Mouse (Mus musculus) bone marrow, adult 2 months (tissue): ENCODE results near the gene Ms4a8a. TPM values are rescaled to one million over a fixed set of nuclear protein-coding genes. Genes with fewer than 3 reads are reported as not detected.

Experiments
- H3K27ac ChIP-seq: fragments of 200-500 bp; 2 replicates; pipeline ENCODE4 v1.5.1; 2012; ENCODE audit warnings: low read depth, mild to moderate bottlenecking, control low read depth, inconsistent platforms, low read length; ENCODE audit not compliant: control insufficient read depth, poor library complexity, insufficient read depth
- H3K4me1 ChIP-seq: fragments of 200-500 bp; 2 replicates; pipeline ENCODE4 v1.6.1; 2011; ENCODE audit warnings: low read length; ENCODE audit not compliant: control insufficient read depth, insufficient read depth
- H3K4me3 ChIP-seq: fragments of 200-500 bp; replicated peaks from 2 replicates; pipeline ENCODE3; 2011; ENCODE audit warnings: mild to moderate bottlenecking, low read depth, low read length, control low read depth; ENCODE audit not compliant: control insufficient read depth
- CTCF ChIP-seq: fragments of 200-500 bp; IDR thresholded peaks from 2 replicates; pipeline ENCODE4 v1.5.1; 2011; ENCODE audit warnings: low read length, control low read depth; ENCODE audit not compliant: control insufficient read depth, insufficient read depth
- POLR2A ChIP-seq: fragments of 200-500 bp; IDR thresholded peaks from 2 replicates; pipeline ENCODE4 v1.6.1; 2011; ENCODE audit warnings: low read depth, mild to moderate bottlenecking, control low read depth, low read length, borderline replicate concordance; ENCODE audit not compliant: control insufficient read depth
- WGBS: fragments of 180-500 bp; shearing (Covaris S2); methylation state at CpG from one replicate; pipeline ENCODE4 v1.1.7; 2018; 5-methylcytosine and 5-hydroxymethylcytosine counted together
- polyA plus RNA-seq: library from polyadenylated mRNA; stranded (reverse); fragments of >200 nt; gene quantifications from 2 replicates; pipeline ENCODE4 v1.2.4, GENCODE M21; 2011; ENCODE audit warnings: low replicate concordance; ENCODE audit not compliant: missing spikeins, insufficient read depth, insufficient read length

Ms4a8a gene
- polyA plus RNA-seq, 1 experiment, result 12.7 TPM

DNA sequence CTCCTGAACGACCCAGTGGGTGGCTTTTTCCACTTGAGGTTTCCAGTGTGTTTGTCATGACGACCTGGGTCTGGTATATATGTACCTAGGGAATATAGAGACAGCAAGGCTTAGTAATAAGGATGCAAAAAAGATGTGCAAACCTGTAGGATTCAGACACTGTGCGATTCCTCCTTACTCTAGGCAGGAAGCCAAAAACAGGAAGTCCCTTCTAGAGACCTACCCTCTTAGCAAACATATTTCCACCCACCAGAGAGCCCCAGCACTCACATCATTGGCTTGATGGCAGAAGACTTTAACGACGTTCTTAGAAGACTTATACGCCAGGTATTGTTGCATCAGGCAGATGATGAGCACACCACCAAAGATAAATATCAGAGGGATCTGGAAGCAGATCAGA lies 32.9 kb downstream of the Ms4a8a start:
- H3K4me1 ChIP-seq, result peaks cover 6% of the 10 kb centered on the region; the same call in 1 of the 2 replicates
- WGBS, result 13% methylated on average over 6 of the region's 6 CpGs
- TF ChIP-seq POLR2A (no peak), CTCF (no peak)
- peak overlapping the region; percentile 21; the same call in 1 of the 2 replicates for H3K27ac ChIP-seq
- no peak overlapping the region for H3K4me3 ChIP-seq

DNA sequence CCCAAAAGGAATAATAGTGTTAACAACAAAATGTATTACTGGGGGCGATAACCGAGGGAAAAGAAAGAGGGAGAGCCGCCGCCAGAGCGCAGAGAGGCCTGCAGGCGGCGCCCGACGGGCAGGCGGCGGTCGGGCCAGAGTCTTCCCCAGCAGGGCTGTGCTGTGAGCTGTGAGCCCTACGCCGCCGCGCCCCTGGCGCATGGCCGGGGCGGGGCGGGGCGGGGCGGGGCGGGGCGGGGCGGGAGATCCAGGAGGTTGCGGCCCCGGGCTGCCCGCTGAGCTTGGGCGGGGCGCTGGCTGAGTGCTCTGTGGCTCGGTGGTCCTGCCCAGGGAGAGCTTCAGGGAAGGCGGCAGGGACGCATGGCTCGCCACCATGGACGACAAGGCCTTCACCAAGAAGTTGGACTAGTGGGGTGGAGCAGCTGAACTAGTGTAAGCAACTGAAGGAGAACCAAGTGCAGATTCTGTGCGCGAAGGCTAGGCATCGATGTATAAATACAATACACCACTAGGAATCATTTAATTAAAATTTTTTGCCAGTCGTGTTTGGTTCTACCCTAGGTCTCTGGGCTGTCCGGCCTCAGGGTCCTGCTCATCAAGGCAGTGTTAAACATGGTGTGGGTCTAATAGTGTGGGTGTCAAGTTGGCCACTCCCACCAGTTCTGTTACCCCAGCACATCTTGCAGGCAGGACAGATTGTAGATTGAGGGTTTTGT lies 35.7 kb downstream of the Ms4a8a start:
- TF ChIP-seq POLR2A (peak; percentile 43; the same call in 1 of the 2 replicates), CTCF (peak; percentile 65; the same call in 1 of the 2 replicates)
- 0 out of 2 replicates have a peak overlapping the region, but pooled peaks have one; percentile 29 for H3K27ac ChIP-seq
- H3K4me3 ChIP-seq, result peak overlapping the region; percentile 72
- WGBS, result 4% methylated on average over 36 of the region's 40 CpGs
- peaks cover 3% of the 10 kb centered on the region; the same call in 1 of the 2 replicates for H3K4me1 ChIP-seq

DNA sequence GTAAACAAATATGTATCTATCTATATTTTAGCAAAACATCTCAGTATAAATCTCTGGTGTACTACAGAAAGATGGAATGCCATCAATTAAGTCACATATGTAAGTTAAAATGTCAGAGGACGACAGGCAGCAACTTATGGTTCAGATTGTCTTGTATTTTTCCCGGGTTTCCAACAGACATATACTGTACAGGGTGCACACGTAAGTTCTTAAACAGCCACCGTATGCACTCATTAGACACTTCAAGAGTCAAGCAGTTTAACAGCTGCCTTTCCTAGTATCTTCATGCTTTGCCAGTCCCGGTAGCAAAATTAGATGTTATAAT lies 36.3 kb downstream of the Ms4a8a start:
- 21% methylated on average over 5 of the region's 5 CpGs for WGBS
- Histone ChIP-seq H3K27ac (no peak overlapping the region), H3K4me1 (peaks cover 3% of the 10 kb centered on the region; the same call in 1 of the 2 replicates), H3K4me3 (no peak overlapping the region)
- no peak for TF ChIP-seq CTCF
- TF ChIP-seq POLR2A, result no peak

DNA sequence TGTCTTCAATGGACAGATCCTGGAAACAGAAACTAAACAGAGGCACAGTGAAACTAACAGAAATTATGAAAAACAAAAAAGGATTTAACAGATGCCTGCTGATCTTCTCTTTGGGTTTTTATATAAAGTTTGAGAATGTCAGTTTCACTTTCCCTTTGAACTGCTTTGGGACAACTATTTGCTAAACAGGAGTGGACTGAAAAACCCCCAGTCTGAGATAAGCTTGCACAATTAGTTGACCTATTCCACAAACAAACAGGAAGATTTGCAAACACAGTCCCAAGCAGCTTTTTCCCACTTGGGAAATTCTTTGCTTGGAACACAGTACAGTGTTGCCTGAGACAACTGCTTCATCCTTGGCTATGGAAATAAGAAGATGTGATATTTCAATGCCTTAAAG lies 43.3 kb downstream of the Ms4a8a start:
- H3K27ac ChIP-seq, result no peak overlapping the region
- no peak for TF ChIP-seq POLR2A
- no peak for TF ChIP-seq CTCF
- H3K4me1 ChIP-seq, result no peaks in the 10 kb centered on the region
- no peak overlapping the region for H3K4me3 ChIP-seq

DNA sequence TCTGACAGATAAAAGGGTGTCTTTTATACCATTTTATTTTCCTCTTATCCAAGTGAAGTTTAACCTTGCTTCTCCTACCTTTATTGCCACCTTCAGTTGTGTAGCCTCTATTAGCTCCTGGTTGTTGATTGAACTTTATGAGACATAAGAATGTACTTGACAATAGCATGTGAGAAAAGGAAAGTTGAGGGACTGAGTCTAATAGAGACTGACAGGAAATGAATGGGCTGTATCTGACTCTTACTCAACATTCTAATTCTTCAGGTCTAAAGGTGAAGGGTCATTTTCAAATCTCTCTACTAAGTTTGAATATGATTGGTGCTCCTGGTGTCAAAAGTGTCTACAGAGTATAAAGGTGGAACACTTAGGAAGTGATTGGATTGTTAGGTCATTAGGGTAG lies 58.5 kb downstream of the Ms4a8a start:
- no peak for TF ChIP-seq CTCF
- no peak for TF ChIP-seq POLR2A
- Histone ChIP-seq H3K4me1 (no peaks in the 10 kb centered on the region), H3K27ac (no peak overlapping the region), H3K4me3 (no peak overlapping the region)

DNA sequence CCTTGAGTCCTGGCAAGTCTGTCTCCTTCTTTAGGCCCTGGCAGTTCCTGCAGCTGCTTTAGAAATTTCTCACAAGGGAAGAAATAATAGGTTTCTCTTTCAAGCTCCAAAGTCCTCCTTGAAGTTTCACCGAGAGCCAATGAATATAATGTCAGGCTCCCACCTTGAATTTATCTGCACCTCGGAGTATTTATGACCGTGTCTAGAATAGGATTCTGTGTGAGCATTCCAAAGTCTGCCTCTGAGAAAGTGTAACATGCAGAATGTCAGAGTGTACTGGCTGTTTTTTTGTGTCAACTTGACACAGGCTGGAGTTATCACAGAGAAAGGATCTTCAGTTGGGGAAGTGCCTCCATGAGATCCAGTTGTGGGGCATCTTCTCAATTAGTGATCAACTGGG lies 63.0 kb downstream of the Ms4a8a start, which contains the start of gene Ms4a18:
TSS of gene Ms4a18 (minus strand) at position 141 of the 400 bp plus-strand sequence.
- TF ChIP-seq CTCF (no peak), POLR2A (no peak)
- 81% methylated on average over 3 of the region's 3 CpGs for WGBS
- H3K4me3 ChIP-seq, result no peak within 1 kb of the TSS
- H3K27ac ChIP-seq, result no peak within 1 kb of the TSS
- H3K4me1 ChIP-seq, result no peaks in the 10 kb centered on the region

Other genes starting within 250 kb of the Ms4a8a start
- gene Slc15a3, start 241.4 kb downstream of the Ms4a8a start, polyA plus RNA-seq, result 9.5 and 19.7 TPM in 2 replicates
- gene Tmem132a, start 211.2 kb downstream of the Ms4a8a start, polyA plus RNA-seq, result 1.4 TPM in 1 of 2 replicates, not detected in the other
- gene Tmem109, start 199.1 kb downstream of the Ms4a8a start, polyA plus RNA-seq, result 5.1 and 11.5 TPM in 2 replicates
- gene Prpf19, start 185.9 kb downstream of the Ms4a8a start, polyA plus RNA-seq, result 24.2 and 58.3 TPM in 2 replicates
- not detected in 2 replicates for gene Zp1, start 160.5 kb downstream of the Ms4a8a start, polyA plus RNA-seq
- not detected in 2 replicates for gene Ptgdr2, start 143.9 kb downstream of the Ms4a8a start, polyA plus RNA-seq
- gene Ccdc86, start 131.8 kb downstream of the Ms4a8a start, polyA plus RNA-seq, result 4.4 and 5.8 TPM in 2 replicates
- gene Ms4a10, start 106.4 kb downstream of the Ms4a8a start, polyA plus RNA-seq, result not detected in 2 replicates
- not detected in 2 replicates for gene Ms4a15, start 87.9 kb downstream of the Ms4a8a start, polyA plus RNA-seq
- not detected in 2 replicates for gene Ms4a18, start 63.1 kb downstream of the Ms4a8a start, polyA plus RNA-seq
- gene 1700017D01Rik, start 49.8 kb upstream of the Ms4a8a start, polyA plus RNA-seq, result not detected in 2 replicates
- not detected in 2 replicates for gene 1700025F22Rik, start 84.2 kb upstream of the Ms4a8a start, polyA plus RNA-seq
- gene Ms4a13, start 115.6 kb upstream of the Ms4a8a start, polyA plus RNA-seq, result not detected in 2 replicates
- gene Ms4a12, start 151.3 kb upstream of the Ms4a8a start, polyA plus RNA-seq, result 0.90 TPM in 1 of 2 replicates, not detected in the other
- 7.0 and 9.9 TPM in 2 replicates for gene Ms4a1, start 185.1 kb upstream of the Ms4a8a start, polyA plus RNA-seq
- gene Ms4a5, start 202.8 kb upstream of the Ms4a8a start, polyA plus RNA-seq, result not detected in 2 replicates
- gene Ms4a14, start 233.4 kb upstream of the Ms4a8a start, polyA plus RNA-seq, result 0.47 and 0.85 TPM in 2 replicates